Mouse (Mus musculus) hindbrain, embryonic 16.5 days (tissue): ENCODE data around the gene Pkm. TPM values are rescaled to one million over a fixed set of nuclear protein-coding genes. Genes with fewer than 3 reads are reported as not detected.

Source experiments
- ATAC-seq: fragments of 200-750 bp; cut with Nextera tagmentation; 2 replicates; pipeline ENCODE4 v1.8.0; 2017; ENCODE audit warnings: moderate TSS enrichment, moderate library complexity
- H3K27ac ChIP-seq: fragments of 300-500 bp; sonication (generic); 2 replicates; pipeline ENCODE4 v1.5.1; 2014; ENCODE audit warnings: low read depth, mild to moderate bottlenecking, control low read depth, low read length, moderate library complexity
- H3K27me3 ChIP-seq: fragments of 300-500 bp; sonication (generic); replicated peaks from 2 replicates; pipeline ENCODE4 v1.6.1; 2014; ENCODE audit warnings: low read length; ENCODE audit not compliant: control insufficient read depth, insufficient read depth
- H3K36me3 ChIP-seq: fragments of 300-500 bp; sonication (generic); 2 replicates; pipeline ENCODE4 v1.6.1; 2014; ENCODE audit warnings: mild to moderate bottlenecking, low read length, moderate library complexity, mixed read lengths; ENCODE audit not compliant: control insufficient read depth, insufficient read depth
- H3K4me1 ChIP-seq: fragments of 300-500 bp; sonication (generic); 2 replicates; pipeline ENCODE4 v1.6.1; 2014; ENCODE audit warnings: low read depth, low read length; ENCODE audit not compliant: control insufficient read depth, insufficient read depth
- H3K4me2 ChIP-seq: fragments of 300-500 bp; sonication (generic); 2 replicates; pipeline ENCODE4 v1.6.1; 2014; ENCODE audit warnings: mild to moderate bottlenecking, low read length, control low read depth, moderate library complexity
- H3K4me3 ChIP-seq: fragments of 300-500 bp; sonication (generic); 2 replicates; pipeline ENCODE4 v1.5.1; 2014; ENCODE audit warnings: mild to moderate bottlenecking, low read length, control low read depth, moderate library complexity
- H3K9ac ChIP-seq: fragments of 300-500 bp; sonication (generic); 2 replicates; pipeline ENCODE4 v1.6.1; 2014; ENCODE audit warnings: low read depth, mild to moderate bottlenecking, control low read depth, low read length, moderate library complexity
- H3K9me3 ChIP-seq: fragments of 300-500 bp; sonication (generic); 2 replicates; pipeline ENCODE4 v1.6.1; 2014; ENCODE audit warnings: mild to moderate bottlenecking, low read length, moderate library complexity; ENCODE audit not compliant: control insufficient read depth
- WGBS: fragments of 180-500 bp; shearing (Covaris S2); extraction: QIAGEN DNeasy Blood & Tissue Kit; methylation state at CpG from one replicate; pipeline ENCODE4 v1.1.7; 2014; 5-methylcytosine and 5-hydroxymethylcytosine counted together
- polyA plus RNA-seq: library from polyadenylated mRNA; unstranded; fragments of >200 nt; fragmentation: Nextera tagmentation; extraction: Ambion mirVana; gene quantifications from 2 replicates; pipeline ENCODE4 v1.2.1, GENCODE M21; 2015

The Pkm gene
- polyA plus RNA-seq, 1 experiment from 2014 or later = 1,087 TPM

- no peak overlapping the region for H3K9ac ChIP-seq
- H3K9me3 ChIP-seq = no peaks in the 10 kb centered on the region
- 76% methylated on average over 2 of the region's 2 CpGs for WGBS
- H3K4me3 ChIP-seq = no peak overlapping the region
- H3K4me1 ChIP-seq = no peaks in the 10 kb centered on the region
- no peaks in the 10 kb centered on the region for H3K27me3 ChIP-seq
- peaks cover 76% of the 10 kb centered on the region for H3K36me3 ChIP-seq
- ATAC-seq = no peak
- no peak overlapping the region for H3K4me2 ChIP-seq
- no peak overlapping the region for H3K27ac ChIP-seq
Measured at GRCm38 (mm10) chr9:59673427-59673826, 17.3 kb downstream of the Pkm start.

- Histone ChIP-seq H3K4me1 (peaks cover 8% of the 10 kb centered on the region; the same call in 1 of the 2 replicates), H3K9ac (no peak overlapping the region), H3K27ac (no peak overlapping the region), H3K9me3 (no peaks in the 10 kb centered on the region), H3K4me2 (no peak overlapping the region), H3K4me3 (no peak overlapping the region), H3K36me3 (peaks cover 70% of the 10 kb centered on the region), H3K27me3 (no peaks in the 10 kb centered on the region)
- ATAC-seq = no peak
- 84% methylated on average over 14 of the region's 14 CpGs for WGBS
Measured at GRCm38 (mm10) chr9:59675598-59675997, 19.4 kb downstream of the Pkm start.

GRCm38 (mm10) chr9:59678313-59678712 lies 22.1 kb downstream of the Pkm start:
- H3K4me1 ChIP-seq = peaks cover 10% of the 10 kb centered on the region; the same call in 1 of the 2 replicates
- WGBS = 27% methylated on average over 1 of the region's 1 CpGs
- no peak overlapping the region for H3K4me3 ChIP-seq
- no peak overlapping the region for H3K4me2 ChIP-seq
- no peak overlapping the region for H3K9ac ChIP-seq
- no peak overlapping the region for H3K27ac ChIP-seq
- peaks cover 45% of the 10 kb centered on the region for H3K36me3 ChIP-seq
- ATAC-seq = 0 out of 2 replicates have a peak, but pooled peaks have one; percentile 22
- no peaks in the 10 kb centered on the region; the same call in 1 of the 2 replicates for H3K27me3 ChIP-seq
- H3K9me3 ChIP-seq = no peaks in the 10 kb centered on the region

- Histone ChIP-seq H3K36me3 (peaks cover 31% of the 10 kb centered on the region), H3K27me3 (no peaks in the 10 kb centered on the region; the same call in 1 of the 2 replicates), H3K4me3 (peak within 1 kb of the TSS; percentile 68), H3K9ac (peak within 1 kb of the TSS; percentile 74), H3K4me1 (peaks cover 10% of the 10 kb centered on the region; the same call in 1 of the 2 replicates), H3K4me2 (peak within 1 kb of the TSS; percentile 94), H3K27ac (peak within 1 kb of the TSS; percentile 44; the same call in 1 of the 2 replicates), H3K9me3 (no peaks in the 10 kb centered on the region)
- peak; percentile 95 for ATAC-seq
- WGBS = 2% methylated on average over 44 of the region's 47 CpGs
Measured at GRCm38 (mm10) chr9:59679678-59680533, 23.7 kb downstream of the Pkm start, which contains the start of gene Gramd2. Gene Gramd2 (plus strand): TSS chr9:59680144.

GRCm38 (mm10) chr9:59680534-59680875 lies 24.3 kb downstream of the Pkm start:
- WGBS = 11% methylated on average over 16 of the region's 16 CpGs
- H3K36me3 ChIP-seq = peaks cover 25% of the 10 kb centered on the region
- no peaks in the 10 kb centered on the region for H3K9me3 ChIP-seq
- peak overlapping the region; percentile 68 for H3K4me3 ChIP-seq
- peak overlapping the region; percentile 74 for H3K9ac ChIP-seq
- ATAC-seq = peak; percentile 53
- peaks cover 10% of the 10 kb centered on the region; the same call in 1 of the 2 replicates for H3K4me1 ChIP-seq
- H3K27ac ChIP-seq = no peak overlapping the region
- no peaks in the 10 kb centered on the region; the same call in 1 of the 2 replicates for H3K27me3 ChIP-seq
- peak overlapping the region; percentile 94 for H3K4me2 ChIP-seq

GRCm38 (mm10) chr9:59684020-59684419 lies 27.9 kb downstream of the Pkm start:
- H3K4me2 ChIP-seq = no peak overlapping the region
- peaks cover 4% of the 10 kb centered on the region; the same call in 1 of the 2 replicates for H3K36me3 ChIP-seq
- no peak overlapping the region for H3K4me3 ChIP-seq
- H3K27me3 ChIP-seq = no peaks in the 10 kb centered on the region; the same call in 1 of the 2 replicates
- no peaks in the 10 kb centered on the region for H3K9me3 ChIP-seq
- no peak for ATAC-seq
- peaks cover 10% of the 10 kb centered on the region; the same call in 1 of the 2 replicates for H3K4me1 ChIP-seq
- H3K9ac ChIP-seq = no peak overlapping the region
- H3K27ac ChIP-seq = no peak overlapping the region
- 76% methylated on average over 2 of the region's 2 CpGs for WGBS

GRCm38 (mm10) chr9:59687416-59688046 lies 31.4 kb downstream of the Pkm start:
- H3K9me3 ChIP-seq = no peaks in the 10 kb centered on the region
- H3K4me3 ChIP-seq = no peak overlapping the region
- peaks cover 11% of the 10 kb centered on the region for H3K4me1 ChIP-seq
- no peaks in the 10 kb centered on the region for H3K27me3 ChIP-seq
- WGBS = 53% methylated on average over 6 of the region's 6 CpGs
- no peak overlapping the region for H3K4me2 ChIP-seq
- H3K27ac ChIP-seq = no peak overlapping the region
- no peak overlapping the region for H3K9ac ChIP-seq
- no peak for ATAC-seq
- H3K36me3 ChIP-seq = no peaks in the 10 kb centered on the region

GRCm38 (mm10) chr9:59691635-59692094 lies 35.5 kb downstream of the Pkm start:
- H3K27ac ChIP-seq = peak overlapping the region; percentile 72
- no peaks in the 10 kb centered on the region for H3K9me3 ChIP-seq
- H3K4me3 ChIP-seq = peak overlapping the region; percentile 37
- H3K9ac ChIP-seq = peak overlapping the region; percentile 57
- ATAC-seq = peak; percentile 89
- no peaks in the 10 kb centered on the region for H3K36me3 ChIP-seq
- no peaks in the 10 kb centered on the region for H3K27me3 ChIP-seq
- H3K4me1 ChIP-seq = peaks cover 12% of the 10 kb centered on the region
- 4% methylated on average over 23 of the region's 23 CpGs for WGBS
- H3K4me2 ChIP-seq = peak overlapping the region; percentile 70

GRCm38 (mm10) chr9:59692145-59692544 lies 36.0 kb downstream of the Pkm start:
- ATAC-seq = peak; percentile 73
- H3K27me3 ChIP-seq = no peaks in the 10 kb centered on the region
- peaks cover 12% of the 10 kb centered on the region for H3K4me1 ChIP-seq
- WGBS = 32% methylated on average over 9 of the region's 9 CpGs
- peak overlapping the region; percentile 72 for H3K27ac ChIP-seq
- peak overlapping the region; percentile 70 for H3K4me2 ChIP-seq
- peak overlapping the region; percentile 57 for H3K9ac ChIP-seq
- H3K9me3 ChIP-seq = no peaks in the 10 kb centered on the region
- H3K4me3 ChIP-seq = peak overlapping the region; percentile 37
- H3K36me3 ChIP-seq = no peaks in the 10 kb centered on the region
